15 mouse cellular contexts compared by ENCODE assay signal in genomic region chr4:107628921-107629411, GRCm38 (mm10). TPM values are rescaled to one million over a fixed set of nuclear protein-coding genes. Genes with fewer than 3 reads are reported as not detected.
DNase-seq lines count a peak whose midpoint lies in the region; ATAC-seq and TF ChIP-seq lines count a peak whose summit lies in the region.
"Had no signal": no experiment of that assay in that cellular context is flagged by ENCODE, and none has a peak within 500 bp of the region (broad histone marks: within the 10 kb centered on the region; RNA-seq: fewer than 3 reads in every experiment).

No protein-coding gene starts in this region.

- no peak for TF ChIP-seq POLR2A in kidney, adult 2 months (IDR thresholded peaks at IDR 0.05; ENCODE audit: low read depth, low read length)

- H3K27me3 ChIP-seq in kidney, adult 2 months (replicated peaks; ENCODE audit: control insufficient read depth, insufficient read depth, low read length), result no peaks in the 10 kb centered on the region
- H3K27me3 ChIP-seq in kidney, embryonic 16.5 days (ENCODE audit: insufficient read depth, low read length), result no peaks in the 10 kb centered on the region
- H3K27me3 ChIP-seq in midbrain, embryonic 16.5 days (ENCODE audit: control insufficient read depth, insufficient read depth, low read depth, low read length), result no peaks in the 10 kb centered on the region
- H3K27me3 ChIP-seq: forebrain, embryonic 13.5 days; stomach, embryonic 15.5 days had no signal

- no peak overlapping the region for H3K4me3 ChIP-seq in kidney, adult 2 months (ENCODE audit: insufficient read depth, low read depth, low read length)
- H3K4me3 ChIP-seq in kidney, embryonic 16.5 days (ENCODE audit: low read length), result no peak overlapping the region
- H3K4me3 ChIP-seq in midbrain, embryonic 16.5 days (ENCODE audit: low read depth, low read length), result no peak overlapping the region
- H3K4me3 ChIP-seq: forebrain, embryonic 13.5 days; megakaryocyte, embryonic 14.5 days; stomach, embryonic 15.5 days had no signal

- no peaks in the 10 kb centered on the region for H3K4me1 ChIP-seq in kidney, adult 2 months (ENCODE audit: control insufficient read depth, insufficient read depth, low read length)
- H3K4me1 ChIP-seq in kidney, embryonic 16.5 days (ENCODE audit: insufficient read depth, low read length), result peaks cover 16% of the 10 kb centered on the region
- no peaks in the 10 kb centered on the region for H3K4me1 ChIP-seq in midbrain, embryonic 16.5 days (ENCODE audit: control insufficient read depth, insufficient read depth, low read length)
- H3K4me1 ChIP-seq: forebrain, embryonic 13.5 days; megakaryocyte, embryonic 14.5 days; stomach, embryonic 15.5 days had no signal

- H3K9me3 ChIP-seq in kidney, embryonic 16.5 days (ENCODE audit: low read length), result no peaks in the 10 kb centered on the region
- H3K9me3 ChIP-seq in midbrain, embryonic 16.5 days (replicated peaks; ENCODE audit: control insufficient read depth, low read length, poor library complexity, severe bottlenecking), result no peaks in the 10 kb centered on the region
- H3K9me3 ChIP-seq: forebrain, embryonic 13.5 days; megakaryocyte, embryonic 14.5 days; stomach, embryonic 15.5 days had no signal

- peak; percentile 64; the same call in 1 of the 2 replicates for ATAC-seq in kidney, embryonic 16.5 days (ENCODE audit: low FRiP score, low TSS enrichment)
- no peak for ATAC-seq in inflammation-experienced regulatory T-cells, adult 6 months
- ATAC-seq in midbrain, embryonic 16.5 days, result no peak
- ATAC-seq: forebrain, embryonic 13.5 days had no signal

- peak; percentile 17 to 50 for DNase-seq in adrenal gland, adult (ENCODE audit: inconsistent age in 2 of 2, low spot score in 1 of 2)
- no peak for DNase-seq in adrenal gland, postnatal 25 days
- DNase-seq in kidney, adult 2 months, result peak; percentile 48
- DNase-seq in kidney, adult 8-10 months, result no peak
- no peak for DNase-seq in layer of hippocampus, adult 18-20 months (ENCODE audit: low spot score in 2 of 2)
- DNase-seq: embryo, embryonic 11 days had no signal

- no peak overlapping the region for H3K4me2 ChIP-seq in kidney, embryonic 16.5 days (replicated peaks; ENCODE audit: low read depth, low read length)
- no peak overlapping the region for H3K4me2 ChIP-seq in midbrain, embryonic 16.5 days (ENCODE audit: low read length)
- H3K4me2 ChIP-seq: forebrain, embryonic 13.5 days; stomach, embryonic 15.5 days had no signal

- no peak overlapping the region for H3K27ac ChIP-seq in kidney, adult 2 months (ENCODE audit: insufficient read depth, low read depth, low read length)
- H3K27ac ChIP-seq in kidney, embryonic 16.5 days (ENCODE audit: low read length), result no peak overlapping the region
- no peak overlapping the region for H3K27ac ChIP-seq in midbrain, embryonic 16.5 days (ENCODE audit: low read length)
- H3K27ac ChIP-seq: forebrain, embryonic 13.5 days; stomach, embryonic 15.5 days had no signal

- no peak overlapping the region for H3K9ac ChIP-seq in kidney, embryonic 16.5 days (replicated peaks; ENCODE audit: low read length)
- H3K9ac ChIP-seq in midbrain, embryonic 16.5 days (ENCODE audit: low read depth, low read length), result no peak overlapping the region
- H3K9ac ChIP-seq: forebrain, embryonic 13.5 days; stomach, embryonic 15.5 days had no signal

- 65% methylated on average over 17 of the region's 17 CpGs for WGBS in kidney, adult 2 months
- WGBS in kidney, embryonic 16.5 days, result 44% methylated on average over 17 of the region's 17 CpGs
- 68% methylated on average over 17 of the region's 17 CpGs for WGBS in midbrain, embryonic 16.5 days

- no peaks in the 10 kb centered on the region for H3K36me3 ChIP-seq in kidney, adult 2 months (ENCODE audit: control insufficient read depth, insufficient read depth, low read length)
- H3K36me3 ChIP-seq in kidney, embryonic 16.5 days (ENCODE audit: insufficient read depth, low read length), result no peaks in the 10 kb centered on the region
- no peaks in the 10 kb centered on the region for H3K36me3 ChIP-seq in midbrain, embryonic 16.5 days (ENCODE audit: control insufficient read depth, insufficient read depth, low read length)
- H3K36me3 ChIP-seq: stomach, embryonic 15.5 days had no signal

- no peak for TF ChIP-seq CTCF in kidney, adult 2 months (conservative IDR thresholded peaks at IDR 0.05; ENCODE audit: insufficient read depth, insufficient read length, low read depth, low read length)

RNA-seq across cellular contexts. Expression of gene Dmrtb1, which starts 55.1 kb away (rescaled TPM):
- total RNA-seq in adrenal gland, postnatal 25 days (2021), result not detected in 2 replicates
- 0.11 and 0.20 TPM in 2 replicates for polyA plus RNA-seq in kidney, adult 2 months (2012; rRNA removed)
- not detected in 2 replicates for polyA plus RNA-seq in kidney, embryonic 16.5 days (2015; fragmentation: Nextera tagmentation; extraction: Ambion mirVana)
- not detected for polyA plus RNA-seq in inflammation-experienced regulatory T-cells, adult 6 months (2017; shearing (Covaris generic))
- 45.9 and 68.2 TPM in 2 replicates for polyA plus RNA-seq in midbrain, embryonic 16.5 days (2015; fragmentation: Nextera tagmentation; extraction: Ambion mirVana)
- under 1 TPM; 0.40 to 0.43 TPM for total RNA-seq in layer of hippocampus, adult 18-20 months (2021)
- total RNA-seq: gastrocnemius, adult 8-10 months had no signal
- polyA plus RNA-seq: large intestine, adult 2 months; liver, embryonic 16.5 days had no signal

Comparison
In these comparisons a context has a peak if more than half of its experiments do, and no peak if none do; other contexts are left out.
1. DNase-seq: peak in adrenal gland, adult (2 of 2) and kidney, adult 2 months (single experiment); none in adrenal gland, postnatal 25 days (single experiment), kidney, adult 8-10 months (0 of 2) and layer of hippocampus, adult 18-20 months (0 of 2).
2. RNA of gene Dmrtb1, which starts 55.1 kb away (polyA plus RNA-seq): 45.9 to 68.2 TPM in midbrain, embryonic 16.5 days; 0.11 to 0.20 TPM in kidney, adult 2 months, not detected in kidney, embryonic 16.5 days and not detected in inflammation-experienced regulatory T-cells, adult 6 months; every median in the first group is over 10 times any median in the second.